In the genomic region with DNA sequence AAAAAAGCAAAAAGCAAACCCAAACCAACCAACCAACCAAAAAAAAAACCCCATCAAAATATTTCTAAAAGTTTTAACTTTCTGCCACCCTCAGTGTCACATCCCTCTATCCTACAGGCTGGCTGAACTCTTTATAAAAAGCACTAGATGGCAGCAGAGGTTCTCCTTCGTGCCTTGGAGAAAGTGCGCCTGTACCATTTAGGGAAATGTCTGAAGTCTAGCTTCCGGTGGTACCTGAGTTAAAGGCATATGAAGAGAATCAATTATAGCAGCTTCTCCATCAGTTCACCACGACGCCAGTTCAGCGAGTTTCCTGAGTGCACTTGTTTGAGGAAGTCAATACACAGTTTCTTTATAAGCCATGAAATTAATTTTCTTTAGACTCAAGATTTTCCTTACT, we compare ENCODE assay signal across 9 mouse cellular contexts.
DNase-seq lines count a peak whose midpoint lies in the region; ATAC-seq lines count a peak whose summit lies in the region.
"Had no signal": no experiment of that assay in that cellular context is flagged by ENCODE, and none has a peak within 500 bp of the region (broad histone marks: within the 10 kb centered on the region; RNA-seq: fewer than 3 reads in every experiment).

No protein-coding gene starts in this region.

- peak; percentile 32 for DNase-seq in layer of hippocampus, adult 11-12 months (ENCODE audit: low spot score)
- no peak for DNase-seq in layer of hippocampus, adult 9-11 months
- peak; percentile 11 for DNase-seq in MN1 (ENCODE audit: low spot score)
- DNase-seq in mesoderm, embryonic 11.5 days (ENCODE audit: low read depth, low spot score), result peak; percentile 66
- DNase-seq in urinary bladder, adult 18-20 months (ENCODE audit: low spot score in 2 of 2), result no peak

- no peaks in the 10 kb centered on the region for H3K27me3 ChIP-seq in forebrain, embryonic 13.5 days

- no peak overlapping the region for H3K4me2 ChIP-seq in forebrain, embryonic 13.5 days

- no peak overlapping the region for H3K9ac ChIP-seq in forebrain, embryonic 13.5 days

- H3K9me3 ChIP-seq in forebrain, embryonic 13.5 days (replicated peaks), result no peaks in the 10 kb centered on the region

- no peaks in the 10 kb centered on the region for H3K36me3 ChIP-seq in forebrain, embryonic 13.5 days (ENCODE audit: poor library complexity, severe bottlenecking)

- 9% methylated on average over 6 of the region's 6 CpGs for WGBS in forebrain, embryonic 13.5 days

- H3K27ac ChIP-seq in forebrain, embryonic 13.5 days, result no peak overlapping the region
- H3K27ac ChIP-seq: macrophage had no signal

- no peak overlapping the region for H3K4me3 ChIP-seq in forebrain, embryonic 13.5 days

- peak; percentile 63 for ATAC-seq in CD4-positive, CD25-positive, alpha-beta regulatory T cell, adult 4 months
- ATAC-seq in forebrain, embryonic 13.5 days, result peak; percentile 88
- ATAC-seq in activated CD4-positive, CD25-positive, alpha-beta regulatory T cell, adult 4 months, result no peak

- H3K4me1 ChIP-seq in forebrain, embryonic 13.5 days, result no peaks in the 10 kb centered on the region

Comparison
In these comparisons a context has a peak if more than half of its experiments do, and no peak if none do; other contexts are left out.
1. DNase-seq: peak in layer of hippocampus, adult 11-12 months (single experiment), MN1 (single experiment) and mesoderm, embryonic 11.5 days (single experiment); none in layer of hippocampus, adult 9-11 months (single experiment) and urinary bladder, adult 18-20 months (0 of 2).